Mouse (Mus musculus): ENCODE measurements at regions not wholly inside any gene's neighbourhood (a gene's known extent, or its start where the extent isn't known, plus 50 kb on each side); places are given as distances from the start of the nearest gene placed in this dataset.

DNA sequence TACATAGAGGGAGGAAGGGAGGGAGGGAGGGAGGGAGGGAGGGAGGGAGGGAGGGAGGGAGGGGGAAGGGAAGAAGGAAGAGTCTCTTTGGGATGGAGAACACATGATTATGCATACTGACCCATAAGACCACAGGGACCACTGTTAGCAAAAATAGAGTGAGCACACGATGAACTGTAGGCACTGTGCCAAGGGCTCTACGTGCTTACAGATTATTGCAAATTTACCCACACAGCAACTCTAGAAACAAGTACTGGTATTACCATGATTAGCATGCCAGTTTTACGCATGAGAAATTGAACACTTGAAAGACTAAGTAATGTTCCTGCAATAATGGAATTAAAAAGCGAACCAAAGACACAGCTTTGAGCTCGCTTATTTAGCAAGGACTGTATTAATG is 117.7 kb upstream of the Slc44a1 start:
- peaks cover 0 to 7% of the 10 kb centered on the region in 2 experiments; a peak in 1 of 4 replicates for H3K4me1 ChIP-seq (ENCODE audit: control insufficient read depth in 1 of 2, insufficient read depth in 2 of 2)
- no peaks in the 10 kb centered on the region for H3K79me2 ChIP-seq (replicated peaks; ENCODE audit: control insufficient read depth, extremely low read depth, insufficient read depth, poor library complexity, severe bottlenecking)
- H3K27ac ChIP-seq (ENCODE audit: insufficient read depth, low read depth) = no peak overlapping the region
- dilution Hi-C loops (cut with MboI; ENCODE audit: extremely low pct_ligation_motif_present, extremely low pct_unique_long_range_greater_than_20kb, low sequenced_read_pairs) (no loop called here), in situ Hi-C loops (cut with MboI; ENCODE audit: low pct_ligation_motif_present, low pct_unique_long_range_greater_than_20kb, low sequenced_read_pairs) (no loop called here)
- no peak for DNase-seq (ENCODE audit: extremely low read depth)
- H3K4me2 ChIP-seq (ENCODE audit: insufficient read depth, low read depth, poor library complexity, severe bottlenecking) = no peak overlapping the region
- no peak overlapping the region for H3K9ac ChIP-seq (ENCODE audit: insufficient read depth, low read depth)
- no peaks in the 10 kb centered on the region for H3K27me3 ChIP-seq (replicated peaks)
- no peaks in the 10 kb centered on the region for H3K9me3 ChIP-seq (replicated peaks; ENCODE audit: low read length)
- H3K4me3 ChIP-seq (replicated peaks in 1 of 3; ENCODE audit: low read depth in 2 of 3, low read length in 2 of 3, poor library complexity in 1 of 3) = no peak overlapping the region
- TF ChIP-seq JUN (IDR thresholded peaks at IDR 0.05; ENCODE audit: insufficient read depth, low read depth, low read length) (no peak), TBP (conservative IDR thresholded peaks at IDR 0.05; ENCODE audit: low read depth, low read length) (no peak), PAX5 (IDR thresholded peaks at IDR 0.05; ENCODE audit: low read length) (no peak), CTCF (conservative IDR thresholded peaks at IDR 0.05 in 1 of 2, IDR thresholded peaks at IDR 0.05 in 1 of 2; ENCODE audit: low read depth in 2 of 2, low read length in 2 of 2) (no peak), JUND (conservative IDR thresholded peaks at IDR 0.05; ENCODE audit: low read depth, low read length) (no peak), MAX (IDR thresholded peaks at IDR 0.05; ENCODE audit: low read length) (no peak), RCOR1 (conservative IDR thresholded peaks at IDR 0.05; ENCODE audit: low read depth, low read length) (no peak), EP300 (IDR thresholded peaks at IDR 0.05; ENCODE audit: low read length) (no peak)
- no peaks in the 10 kb centered on the region for H3K36me3 ChIP-seq (replicated peaks in 1 of 2; ENCODE audit: control insufficient read depth in 1 of 2, insufficient read depth in 1 of 2, low read length in 1 of 2)

DNA sequence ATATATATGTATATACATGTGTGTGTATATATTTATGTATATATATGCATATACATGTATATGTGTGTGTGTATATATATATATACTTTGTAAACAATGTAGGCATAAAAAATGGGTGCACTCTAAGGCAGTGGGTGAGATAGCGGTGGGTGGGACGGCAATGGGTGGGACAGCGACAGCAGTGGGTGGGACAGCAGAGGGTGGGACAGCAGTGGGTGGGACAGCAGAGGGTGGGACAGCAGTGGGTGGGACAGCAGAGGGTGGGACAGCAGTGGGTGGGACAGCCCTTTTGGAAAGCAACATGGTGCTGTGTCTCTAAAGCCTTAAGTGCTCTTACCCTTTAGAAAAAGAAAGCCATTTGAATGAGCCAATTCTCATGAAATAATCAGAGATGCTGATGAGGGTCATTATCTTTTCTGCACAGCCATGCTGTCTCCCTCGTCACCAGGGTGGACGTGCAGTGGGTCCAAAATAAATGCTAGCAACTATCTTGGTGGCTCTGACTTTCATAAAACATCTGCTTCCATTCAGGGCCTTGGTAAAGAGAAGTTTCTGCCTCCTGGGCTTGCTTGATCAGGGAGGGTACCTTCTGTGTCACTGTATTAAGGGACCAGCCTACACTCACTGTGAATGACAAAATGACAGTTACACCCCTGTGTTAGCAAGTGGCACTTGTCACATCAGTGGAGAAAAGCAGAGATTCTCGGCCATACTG is 119.3 kb upstream of the Slc44a1 start:
- TF ChIP-seq HCFC1 (IDR thresholded peaks at IDR 0.05; ENCODE audit: low read depth, low read length) (no peak), MAZ (IDR thresholded peaks at IDR 0.05; ENCODE audit: low read depth, low read length) (no peak), SMC3 (IDR thresholded peaks at IDR 0.05; ENCODE audit: low read depth, low read length) (no peak), CTCF (conservative IDR thresholded peaks at IDR 0.05 in 1 of 2, IDR thresholded peaks at IDR 0.05 in 1 of 2; ENCODE audit: low read depth in 2 of 2, low read length in 2 of 2) (no peak), SIN3A (IDR thresholded peaks at IDR 0.05; ENCODE audit: low read length) (no peak), USF2 (conservative IDR thresholded peaks at IDR 0.05; ENCODE audit: low read depth, low read length) (no peak), ZC3H11A (IDR thresholded peaks at IDR 0.05; ENCODE audit: low read depth, low read length) (no peak), EP300 (IDR thresholded peaks at IDR 0.05; ENCODE audit: low read length) (no peak), JUND (conservative IDR thresholded peaks at IDR 0.05; ENCODE audit: low read depth, low read length) (no peak), PAX5 (IDR thresholded peaks at IDR 0.05; ENCODE audit: low read length) (no peak)

More for the DNA sequence above, 119.3 kb upstream of the Slc44a1 start:
- H3K9me3 ChIP-seq (replicated peaks; ENCODE audit: low read length) = no peaks in the 10 kb centered on the region
- no peak overlapping the region for H3K9ac ChIP-seq (ENCODE audit: insufficient read depth, low read depth)
- H3K4me1 ChIP-seq (ENCODE audit: control insufficient read depth in 1 of 2, insufficient read depth in 2 of 2) = peaks cover 0 to 7% of the 10 kb centered on the region in 2 experiments; a peak in 1 of 4 replicates
- H3K79me2 ChIP-seq (replicated peaks; ENCODE audit: control insufficient read depth, extremely low read depth, insufficient read depth, poor library complexity, severe bottlenecking) = no peaks in the 10 kb centered on the region
- H3K27me3 ChIP-seq (replicated peaks) = no peaks in the 10 kb centered on the region
- no peaks in the 10 kb centered on the region for H3K36me3 ChIP-seq (replicated peaks in 1 of 2; ENCODE audit: control insufficient read depth in 1 of 2, insufficient read depth in 1 of 2, low read length in 1 of 2)
- H3K27ac ChIP-seq (ENCODE audit: insufficient read depth, low read depth) = no peak overlapping the region
- no peak for DNase-seq (ENCODE audit: extremely low read depth)
- dilution Hi-C loops (cut with MboI; ENCODE audit: extremely low pct_ligation_motif_present, extremely low pct_unique_long_range_greater_than_20kb, low sequenced_read_pairs) = no loop called here
- in situ Hi-C loops (cut with MboI; ENCODE audit: low pct_ligation_motif_present, low pct_unique_long_range_greater_than_20kb, low sequenced_read_pairs) = no loop called here
- no peak overlapping the region for H3K4me2 ChIP-seq (ENCODE audit: insufficient read depth, low read depth, poor library complexity, severe bottlenecking)
- no peak overlapping the region for H3K4me3 ChIP-seq (replicated peaks in 1 of 3; ENCODE audit: low read depth in 2 of 3, low read length in 2 of 3, poor library complexity in 1 of 3)
